Mouse (Mus musculus) kidney, adult 2 months (tissue): ENCODE results near the gene Zfp683.

Experiments used
- CTCF ChIP-seq: fragments of 200-500 bp; conservative IDR thresholded peaks from 2 replicates; pipeline ENCODE4 v1.5.1; 2011; ENCODE audit warnings: low read depth, mild to moderate bottlenecking, control low read depth, low read length, moderate library complexity, mixed read lengths; ENCODE audit not compliant: insufficient read depth, insufficient read length
- POLR2A ChIP-seq: fragments of 200-500 bp; IDR thresholded peaks from one replicate; pipeline ENCODE4 v1.6.1; 2011; ENCODE audit warnings: low read depth, low read length, control low read depth

GRCm38 (mm10) chr4:134005581-134006358, 47.9 kb upstream of the Zfp683 start:
- TF ChIP-seq CTCF = no peak
- no peak for TF ChIP-seq POLR2A
